ENCODE assay signal across 8 mouse cellular contexts in the genomic region with DNA sequence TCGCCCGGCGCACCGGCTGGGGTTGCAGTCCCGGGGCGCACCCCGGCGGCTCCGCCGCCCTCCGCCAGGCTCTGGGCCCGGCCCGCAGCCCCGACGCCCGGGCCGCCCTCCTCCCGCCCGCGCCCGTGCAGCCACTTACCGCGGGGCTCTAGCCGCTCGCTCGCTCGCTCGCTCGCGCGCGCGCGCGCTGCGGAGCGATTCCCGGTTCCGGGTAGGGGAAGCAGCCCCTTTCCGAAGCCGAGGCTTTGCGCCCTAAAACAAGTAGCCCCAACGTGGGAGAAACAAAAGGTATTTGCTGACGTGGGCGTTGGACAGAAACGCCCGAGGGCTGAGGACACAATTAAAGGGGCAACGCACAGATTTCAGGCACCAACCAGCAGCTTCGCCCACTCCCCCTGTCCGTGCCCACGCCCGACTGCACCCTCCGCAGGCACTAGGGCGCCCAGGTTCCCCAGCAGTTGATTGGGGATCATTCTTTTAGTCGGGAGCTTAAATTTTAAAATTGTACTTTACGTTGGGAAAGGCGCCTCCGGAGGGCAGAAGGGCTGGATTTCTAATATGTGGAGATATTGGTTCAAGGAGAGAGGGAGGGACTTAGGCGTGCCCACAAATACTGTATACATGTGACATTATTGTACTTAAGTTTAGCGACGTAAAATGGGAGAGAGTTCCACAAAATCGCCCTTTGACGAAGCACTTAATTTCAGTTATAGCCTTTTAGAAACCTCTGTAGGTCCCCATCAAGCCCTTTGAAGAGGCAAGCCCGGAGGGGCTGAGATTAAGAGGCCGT. TPM values are rescaled to one million over a fixed set of nuclear protein-coding genes. Genes with fewer than 3 reads are reported as not detected.
DNase-seq lines count a peak whose midpoint lies in the region; ATAC-seq and TF ChIP-seq lines count a peak whose summit lies in the region.

A gene (minus strand): TSS at position 516 of the 790 bp plus-strand sequence.

- H3K9ac ChIP-seq in kidney, embryonic 14.5 days (ENCODE audit: low read depth, low read length), result peak within 1 kb of the TSS; percentile 94
- H3K9ac ChIP-seq in liver, adult 2 months (ENCODE audit: low read depth, low read length), result peak within 1 kb of the TSS; percentile 75
- peak within 1 kb of the TSS; percentile 92 for H3K9ac ChIP-seq in midbrain, postnatal 0 days (replicated peaks; ENCODE audit: low read length, poor library complexity, severe bottlenecking)
- H3K9ac ChIP-seq in stomach, postnatal 0 days (ENCODE audit: low read length), result peak within 1 kb of the TSS; percentile 98

- peak within 1 kb of the TSS; percentile 85 for H3K4me2 ChIP-seq in kidney, embryonic 14.5 days (replicated peaks; ENCODE audit: low read depth, low read length)
- H3K4me2 ChIP-seq in midbrain, postnatal 0 days (ENCODE audit: low read depth, low read length, poor library complexity, severe bottlenecking), result peak within 1 kb of the TSS; percentile 58
- H3K4me2 ChIP-seq in stomach, postnatal 0 days (replicated peaks; ENCODE audit: low read depth), result peak within 1 kb of the TSS; percentile 76

- no peak for TF ChIP-seq CTCF in liver, adult 2 months (IDR thresholded peaks at IDR 0.05; ENCODE audit: low read depth, low read length)
- TF ChIP-seq CTCF in midbrain, postnatal 0 days (IDR thresholded peaks at IDR 0.05), result no peak
- TF ChIP-seq CTCF in stomach, postnatal 0 days (IDR thresholded peaks at IDR 0.05; ENCODE audit: low read depth), result peak; percentile 43

- H3K79me2 ChIP-seq in liver, adult 2 months (ENCODE audit: control insufficient read depth, insufficient read depth, low read length), result no peaks in the 10 kb centered on the region; the same call in 1 of the 2 replicates

- peak; percentile 69 for ATAC-seq in kidney, embryonic 14.5 days (ENCODE audit: low FRiP score, low TSS enrichment)
- peak; percentile 65 for ATAC-seq in midbrain, postnatal 0 days (ENCODE audit: low FRiP score)
- peak; percentile 61 for ATAC-seq in stomach, postnatal 0 days (ENCODE audit: low FRiP score, low TSS enrichment)

- peaks cover 5% of the 10 kb centered on the region; the same call in 1 of the 2 replicates for H3K9me3 ChIP-seq in embryonic facial prominence, embryonic 10.5 days
- no peaks in the 10 kb centered on the region for H3K9me3 ChIP-seq in kidney, embryonic 14.5 days (ENCODE audit: control insufficient read depth, low read length)
- H3K9me3 ChIP-seq in midbrain, postnatal 0 days (ENCODE audit: low read length), result no peaks in the 10 kb centered on the region
- H3K9me3 ChIP-seq in stomach, postnatal 0 days (ENCODE audit: control insufficient read depth, low read length), result no peaks in the 10 kb centered on the region

- H3K4me3 ChIP-seq in embryonic facial prominence, embryonic 10.5 days, result peak within 1 kb of the TSS; percentile 72
- H3K4me3 ChIP-seq in kidney, embryonic 14.5 days (ENCODE audit: low read length), result peak within 1 kb of the TSS; percentile 79
- H3K4me3 ChIP-seq in liver, adult 2 months (ENCODE audit: insufficient read depth, low read depth, low read length), result peak within 1 kb of the TSS; percentile 77
- H3K4me3 ChIP-seq in midbrain, postnatal 0 days (ENCODE audit: low read depth, low read length), result peak within 1 kb of the TSS; percentile 80
- peak within 1 kb of the TSS; percentile 87 for H3K4me3 ChIP-seq in stomach, postnatal 0 days (ENCODE audit: low read depth, low read length)

- H3K27ac ChIP-seq in embryonic facial prominence, embryonic 10.5 days (replicated peaks), result peak within 1 kb of the TSS; percentile 87
- H3K27ac ChIP-seq in kidney, embryonic 14.5 days (ENCODE audit: low read depth, low read length), result peak within 1 kb of the TSS; percentile 78
- peak within 1 kb of the TSS; percentile 51 for H3K27ac ChIP-seq in liver, adult 2 months (replicated peaks; ENCODE audit: insufficient read depth, low read depth, low read length)
- H3K27ac ChIP-seq in midbrain, postnatal 0 days (ENCODE audit: low read depth, low read length), result peak within 1 kb of the TSS; percentile 89
- H3K27ac ChIP-seq in stomach, postnatal 0 days (replicated peaks), result peak within 1 kb of the TSS; percentile 98

- H3K4me1 ChIP-seq in embryonic facial prominence, embryonic 10.5 days, result peaks cover 17% of the 10 kb centered on the region
- peaks cover 4% of the 10 kb centered on the region; the same call in 1 of the 2 replicates for H3K4me1 ChIP-seq in kidney, embryonic 14.5 days (ENCODE audit: control insufficient read depth, insufficient read depth, low read length)
- H3K4me1 ChIP-seq in liver, adult 2 months (ENCODE audit: control insufficient read depth, insufficient read depth, low read length), result no peaks in the 10 kb centered on the region; the same call in 1 of the 2 replicates
- no peaks in the 10 kb centered on the region; the same call in 1 of the 2 replicates for H3K4me1 ChIP-seq in midbrain, postnatal 0 days (ENCODE audit: insufficient read depth, low read length)
- H3K4me1 ChIP-seq in stomach, postnatal 0 days (replicated peaks; ENCODE audit: control insufficient read depth, insufficient read depth), result no peaks in the 10 kb centered on the region

- peak; percentile 73 for DNase-seq in CD4-positive helper T cell, adult 2 months (ENCODE audit: low read depth, low spot score)
- peak; percentile 68 for DNase-seq in adrenal gland, postnatal 10 days
- DNase-seq in embryonic facial prominence, embryonic 10.5 days (ENCODE audit: low spot score), result peak; percentile 76
- DNase-seq in heart, adult 8-10 months (ENCODE audit: low spot score), result peak; percentile 37
- DNase-seq in liver, adult 2 months (ENCODE audit: extremely low read depth, low read depth, low spot score), result peak; percentile 39
- peak; percentile 83 for DNase-seq in midbrain, postnatal 0 days (ENCODE audit: low spot score)
- peak; percentile 77 for DNase-seq in stomach, postnatal 0 days (ENCODE audit: low spot score)

- no peaks in the 10 kb centered on the region for H3K36me3 ChIP-seq in embryonic facial prominence, embryonic 10.5 days (replicated peaks)
- no peaks in the 10 kb centered on the region for H3K36me3 ChIP-seq in kidney, embryonic 14.5 days (ENCODE audit: control insufficient read depth, insufficient read depth, low read length)
- no peaks in the 10 kb centered on the region for H3K36me3 ChIP-seq in liver, adult 2 months (ENCODE audit: control insufficient read depth, insufficient read depth, low read length)
- H3K36me3 ChIP-seq in midbrain, postnatal 0 days (ENCODE audit: insufficient read depth, low read length), result no peaks in the 10 kb centered on the region
- H3K36me3 ChIP-seq in stomach, postnatal 0 days (ENCODE audit: control insufficient read depth, insufficient read depth, low read length), result no peaks in the 10 kb centered on the region

- WGBS in embryonic facial prominence, embryonic 10.5 days, result 6% methylated on average over 65 of the region's 65 CpGs
- WGBS in kidney, embryonic 14.5 days, result under 1% methylated on average over 59 of the region's 65 CpGs
- 2% methylated on average over 65 of the region's 65 CpGs for WGBS in liver, adult 2 months
- WGBS in midbrain, postnatal 0 days, result 1% methylated on average over 61 of the region's 65 CpGs
- WGBS in stomach, postnatal 0 days, result 2% methylated on average over 59 of the region's 65 CpGs

- no peak for TF ChIP-seq EP300 in stomach, postnatal 0 days (optimal IDR thresholded peaks at IDR 0.05)

- peaks cover 70% of the 10 kb centered on the region for H3K27me3 ChIP-seq in embryonic facial prominence, embryonic 10.5 days (replicated peaks; ENCODE audit: low read depth, poor library complexity, severe bottlenecking)
- 0 out of 2 replicates have a peak, but pooled peaks cover 3% of the 10 kb centered on the region for H3K27me3 ChIP-seq in kidney, embryonic 14.5 days (ENCODE audit: control insufficient read depth, insufficient read depth, low read length)
- H3K27me3 ChIP-seq in liver, adult 2 months (ENCODE audit: control insufficient read depth, insufficient read depth, low read length), result no peaks in the 10 kb centered on the region
- H3K27me3 ChIP-seq in midbrain, postnatal 0 days (ENCODE audit: insufficient read depth, low read length), result no peaks in the 10 kb centered on the region
- no peaks in the 10 kb centered on the region for H3K27me3 ChIP-seq in stomach, postnatal 0 days (ENCODE audit: control insufficient read depth, insufficient read depth, low read length)

- TF ChIP-seq POLR2A in liver, adult 2 months (IDR thresholded peaks at IDR 0.05; ENCODE audit: extremely low read depth, insufficient read depth, low read length), result no peak

RNA-seq across cellular contexts. Expression of the gene that starts here (rescaled TPM):
- total RNA-seq in adrenal gland, postnatal 10 days (2021), result 10 to 100 TPM; 10.1 to 10.7 TPM
- 6.0 and 6.6 TPM in 2 replicates for polyA plus RNA-seq in embryonic facial prominence, embryonic 10.5 days (2016; fragmentation: Nextera tagmentation; extraction: Ambion mirVana)
- total RNA-seq in heart, adult 8-10 months (2022), result 1 to 10 TPM; 2.1 to 3.7 (median 3.1) TPM
- polyA plus RNA-seq in kidney, embryonic 14.5 days (2014; fragmentation: Nextera tagmentation; extraction: Ambion mirVana), result 7.9 and 13.3 TPM in 2 replicates
- total RNA-seq in liver, adult 2 months (2014; rRNA removed), result 1.3 and 1.7 TPM in 2 replicates
- 1.6 and 1.7 TPM in 2 replicates for polyA plus RNA-seq in liver, adult 2 months (2012; rRNA removed)
- 22.9 and 25.2 TPM in 2 replicates for total RNA-seq in midbrain, postnatal 0 days (2014; rRNA removed)
- polyA plus RNA-seq in midbrain, postnatal 0 days (2015; fragmentation: Nextera tagmentation; extraction: Ambion mirVana), result 15.5 and 15.8 TPM in 2 replicates
- polyA plus RNA-seq in stomach, postnatal 0 days (2015; fragmentation: Nextera tagmentation; extraction: Ambion mirVana), result 12.2 and 13.0 TPM in 2 replicates

Comparison
In these comparisons a context has a peak if more than half of its experiments do, and no peak if none do; other contexts are left out.
1. Peak in every context shown above with its lines: DNase-seq, ATAC-seq, H3K4me3 ChIP-seq and H3K27ac ChIP-seq.